Mouse (Mus musculus): ENCODE data around the gene Ptbp1.

- TF ChIP-seq EP300 (IDR thresholded peaks at IDR 0.05; ENCODE audit: low read depth) (no peak), CTCF (IDR thresholded peaks at IDR 0.05; ENCODE audit: low read depth) (no peak)
These were observed 8.7 kb downstream of the Ptbp1 start for GRCm38 (mm10) chr10:79862925-79863324.
